Mouse (Mus musculus): ENCODE measurements around the gene Dscam. TPM values are rescaled to one million over a fixed set of nuclear protein-coding genes. Genes with fewer than 3 reads are reported as not detected.
A peak's percentile ranks its signal among the peaks of the same experiment; 100 is the strongest.
"Not testable (repeated sequence)": the region's sequence is repeated elsewhere in the genome, so short reads cannot be mapped to it uniquely, and the experiment has no call there.

Gene Dscam
- total RNA-seq, 2 experiments from 2014 or later = not detected

DNA sequence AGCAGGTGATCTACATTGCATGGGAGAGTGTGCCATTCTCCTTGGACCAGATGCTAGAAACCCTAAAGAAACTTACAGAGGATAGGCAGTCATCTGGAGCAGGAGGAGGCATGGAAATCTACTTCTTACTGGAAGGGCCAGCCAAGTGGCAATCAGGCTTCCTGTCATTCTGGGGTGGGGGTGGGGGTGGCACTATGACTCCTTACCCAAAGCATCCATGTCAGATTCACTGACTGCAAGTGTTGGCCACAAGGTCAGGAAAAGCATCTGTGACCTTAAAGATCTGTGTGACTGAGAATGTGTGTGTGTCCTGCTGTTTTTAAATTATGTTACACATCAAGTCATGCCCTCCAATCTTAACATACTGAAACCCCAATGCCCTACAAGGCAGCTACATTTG is 268.0 kb downstream of the Dscam start:
- ATAC-seq (replicated peaks; ENCODE audit: low FRiP score, poor library complexity, severe bottlenecking) = no peak

DNA sequence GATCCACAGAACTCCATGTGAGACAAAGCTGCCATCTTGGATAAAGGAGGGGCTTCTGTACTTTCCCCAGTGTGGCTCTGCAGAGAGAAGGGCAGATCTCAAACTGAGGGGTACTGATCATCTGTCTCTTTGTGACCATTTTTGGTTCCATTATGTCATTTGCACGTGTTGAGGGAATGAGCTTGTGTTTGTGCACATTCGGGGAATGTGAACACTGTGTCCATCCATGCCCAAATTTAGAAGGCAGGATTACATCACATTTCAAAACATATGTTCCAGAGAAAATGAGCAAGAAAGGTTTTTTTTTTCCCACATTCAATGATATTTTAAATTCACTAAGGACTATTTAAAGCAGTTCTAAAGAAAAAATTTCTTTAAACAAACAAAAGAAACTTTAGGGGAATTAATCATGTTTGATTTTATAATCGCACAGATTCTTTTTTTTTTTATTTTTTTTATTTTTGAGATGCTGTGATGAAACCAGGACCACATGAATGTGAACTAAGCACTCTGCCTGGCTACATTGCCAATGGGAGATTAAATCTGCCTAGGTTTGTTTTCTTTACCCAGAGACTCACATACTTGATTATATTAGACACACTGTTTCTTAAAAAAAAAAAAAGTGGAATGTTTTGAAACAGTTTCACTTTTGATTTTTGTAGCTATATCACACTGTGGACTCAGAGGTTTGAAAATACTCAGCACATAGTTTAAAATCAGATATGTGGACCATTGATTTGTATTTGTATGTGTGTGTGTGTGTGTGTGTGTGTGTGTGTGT is 269.1 kb downstream of the Dscam start:
- ATAC-seq (replicated peaks; ENCODE audit: low FRiP score, poor library complexity, severe bottlenecking) = no peak

DNA sequence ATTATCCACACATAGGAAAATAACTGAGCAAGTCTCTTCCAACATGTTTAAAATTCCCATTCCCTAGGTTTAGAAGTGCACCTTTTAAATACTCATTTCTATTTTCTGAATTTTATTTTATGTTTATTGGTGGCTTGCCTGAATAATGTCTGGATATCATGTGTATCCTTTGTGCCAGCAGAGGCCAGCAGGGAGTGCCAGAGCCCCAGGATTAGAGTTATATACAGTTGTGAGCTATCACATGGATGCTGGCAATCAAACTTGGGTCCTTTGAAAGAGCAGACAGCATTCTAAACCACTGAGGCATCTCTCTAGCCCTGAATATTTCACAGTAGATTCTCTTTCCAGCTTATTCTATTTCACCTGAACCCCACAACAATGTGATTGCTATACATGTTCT is 271.2 kb downstream of the Dscam start:
- no peak for ATAC-seq (replicated peaks; ENCODE audit: low FRiP score, poor library complexity, severe bottlenecking)

DNA sequence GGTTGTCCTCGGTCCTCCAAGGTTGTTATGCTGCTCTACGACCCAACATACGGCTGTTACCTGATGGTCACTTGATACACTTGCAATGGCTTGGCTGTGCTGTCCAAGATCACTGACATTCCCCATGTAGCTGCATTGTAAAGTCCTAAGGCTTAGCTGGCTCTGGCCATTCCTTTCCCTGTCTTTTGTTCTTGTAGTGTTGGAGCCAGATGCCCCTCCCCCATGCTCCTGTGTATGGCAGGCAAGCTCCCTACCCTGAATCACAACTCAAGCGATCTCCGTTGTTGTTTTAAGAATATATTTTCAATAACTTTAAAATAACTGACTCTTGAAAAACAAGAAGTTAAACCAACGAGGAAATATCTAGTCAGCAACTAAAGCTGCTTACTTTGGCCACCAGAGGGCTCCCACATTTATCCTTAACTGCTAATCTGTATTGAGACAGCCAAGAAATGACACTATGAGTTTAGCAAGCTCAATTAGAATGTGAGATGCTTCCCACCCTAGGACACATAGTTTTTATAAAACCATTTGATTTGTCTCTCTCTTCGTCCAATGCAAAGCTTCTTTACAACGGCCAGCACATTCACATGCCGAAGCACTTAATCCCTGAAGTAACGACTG is 273.9 kb downstream of the Dscam start:
- ATAC-seq (replicated peaks; ENCODE audit: low FRiP score, poor library complexity, severe bottlenecking) = peak; percentile 69; the same call in 1 of the 2 replicates

DNA sequence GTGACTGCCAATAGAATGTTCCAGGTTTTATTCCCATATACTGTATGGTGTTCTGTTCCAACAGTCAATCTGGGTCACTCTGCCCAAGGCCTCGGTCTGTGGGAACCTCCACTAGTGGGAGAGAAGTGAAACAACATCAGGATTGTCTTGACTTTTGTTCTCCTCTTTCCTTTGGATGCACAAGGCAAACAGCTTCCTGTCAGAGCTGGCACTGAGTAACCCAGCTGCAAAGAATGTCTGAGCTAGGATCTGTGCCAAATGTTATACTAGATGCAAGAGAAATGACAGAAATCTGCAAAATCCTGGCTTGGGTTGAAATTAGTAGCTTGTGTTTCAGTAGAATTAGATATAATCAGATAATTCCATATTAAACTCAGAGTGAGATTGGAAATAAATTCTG is 282.5 kb downstream of the Dscam start:
- ATAC-seq (replicated peaks; ENCODE audit: low FRiP score, poor library complexity, severe bottlenecking) = no peak

DNA sequence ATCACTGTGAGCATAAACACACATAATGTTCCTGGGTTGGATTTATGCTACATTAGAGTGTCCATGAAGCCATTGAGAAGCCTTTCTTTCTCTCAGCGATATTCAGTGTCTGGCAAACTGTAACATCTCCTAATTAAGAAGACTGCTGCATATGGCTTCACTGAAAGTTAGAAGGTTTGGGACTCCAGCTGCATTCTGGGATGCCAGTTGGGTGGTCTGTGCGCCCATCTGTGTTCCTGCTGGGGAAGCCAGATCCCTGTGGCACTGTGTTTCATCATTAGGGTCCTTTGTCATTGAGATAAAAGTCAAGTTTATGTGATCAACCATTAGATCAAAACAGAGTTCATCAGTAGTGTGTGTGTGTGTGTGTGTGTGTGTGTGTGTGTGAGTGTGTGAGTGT is 284.7 kb downstream of the Dscam start:
- no peak for ATAC-seq (replicated peaks; ENCODE audit: low FRiP score, poor library complexity, severe bottlenecking)

DNA sequence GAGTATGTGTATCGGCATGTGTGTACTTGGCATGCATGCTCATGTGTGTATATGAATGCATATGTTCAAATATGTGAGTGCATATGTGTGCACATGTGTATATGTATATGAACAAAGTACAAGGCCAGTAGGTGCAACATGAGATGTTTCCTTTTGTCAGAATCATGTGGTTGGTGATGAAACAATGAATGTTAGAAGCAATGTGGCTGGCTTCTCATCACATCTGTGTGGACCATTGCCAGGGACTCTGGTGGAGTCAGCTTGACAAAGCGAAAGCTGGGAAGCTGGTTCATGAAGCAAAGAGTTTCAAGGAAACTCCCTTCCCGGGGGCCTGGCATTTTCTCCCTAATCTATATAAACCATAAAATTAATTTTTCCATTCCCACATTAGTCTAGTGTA is 286.0 kb downstream of the Dscam start:
- not testable (repeated sequence) for ATAC-seq (replicated peaks; ENCODE audit: low FRiP score, poor library complexity, severe bottlenecking)

DNA sequence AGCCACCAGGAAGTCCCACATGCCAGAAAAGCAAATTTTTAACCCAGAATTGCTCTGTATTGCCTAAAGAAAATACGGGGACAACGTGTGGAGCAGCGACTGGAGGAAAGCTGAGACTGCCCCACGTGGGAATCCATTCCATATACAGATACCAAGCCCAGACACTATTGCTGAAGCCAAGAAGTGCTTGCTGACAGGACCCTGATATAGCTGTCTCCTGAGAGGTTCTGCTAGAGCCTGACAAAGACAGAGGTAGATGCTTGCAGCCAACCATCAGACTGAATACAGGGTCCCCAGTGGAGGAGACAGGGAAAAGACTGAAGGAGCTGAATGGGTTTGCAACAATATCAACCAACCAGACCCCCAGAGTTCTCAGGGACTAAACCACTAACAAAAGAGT is 293.3 kb downstream of the Dscam start:
- ATAC-seq (replicated peaks; ENCODE audit: low FRiP score, poor library complexity, severe bottlenecking) = no peak

DNA sequence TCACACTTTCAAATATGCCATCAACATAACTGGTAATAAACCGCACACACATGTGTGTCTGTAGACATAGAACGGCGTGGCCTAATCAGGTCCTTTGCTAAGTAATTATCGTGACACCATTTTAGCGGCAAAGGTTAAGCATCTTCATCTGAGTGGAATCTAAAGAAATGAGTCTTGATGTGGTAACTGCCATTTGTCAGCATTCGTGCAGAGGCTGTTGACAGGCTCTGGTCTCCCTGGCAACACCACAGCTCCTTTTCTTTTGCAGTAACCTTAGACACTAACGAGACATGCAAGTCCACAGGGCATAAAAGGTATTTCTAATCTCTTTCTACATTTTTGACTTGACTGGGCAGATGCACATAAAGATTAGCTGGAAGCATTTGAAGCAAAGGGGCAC is 297.8 kb downstream of the Dscam start:
- ATAC-seq (replicated peaks; ENCODE audit: low FRiP score, poor library complexity, severe bottlenecking) = no peak

DNA sequence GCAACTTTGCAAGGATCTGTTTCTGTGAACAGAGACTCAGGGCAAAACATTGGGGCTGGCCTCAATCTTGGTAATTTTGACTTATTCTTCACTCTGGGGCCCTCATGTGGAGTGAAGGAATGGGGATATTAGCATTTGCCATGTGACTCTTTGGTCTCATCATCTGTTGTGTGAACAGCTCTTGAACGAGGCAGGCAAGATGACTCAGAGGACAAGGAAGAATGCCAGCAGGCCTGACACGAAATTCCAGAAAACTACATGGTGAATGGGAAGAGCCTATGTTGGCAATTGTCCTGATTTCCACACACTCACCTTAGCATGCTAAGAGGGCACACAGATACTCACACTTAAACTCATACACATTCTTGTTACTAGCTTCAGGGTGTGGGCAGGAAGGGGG is 313.0 kb downstream of the Dscam start:
- ATAC-seq (replicated peaks; ENCODE audit: low FRiP score, poor library complexity, severe bottlenecking) = no peak

DNA sequence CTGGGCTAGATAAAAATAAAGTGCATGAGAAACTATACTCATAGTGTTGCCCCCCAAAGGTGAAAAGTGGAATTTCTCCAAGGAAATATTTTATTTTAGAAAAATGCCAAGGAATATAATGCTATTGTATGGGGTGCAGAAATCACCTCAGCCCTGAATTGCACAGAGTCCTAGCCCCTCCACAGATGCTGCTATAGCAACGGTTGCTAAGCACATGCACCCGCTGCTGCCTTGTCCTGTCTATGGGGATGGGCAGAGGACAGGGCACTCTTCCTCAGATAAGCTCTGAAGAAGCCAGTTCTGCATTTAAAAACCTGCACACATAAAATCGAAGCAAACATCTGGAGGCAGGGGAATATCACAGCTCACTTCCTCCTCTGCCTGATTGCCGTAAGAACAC is 315.5 kb downstream of the Dscam start:
- ATAC-seq (replicated peaks; ENCODE audit: low FRiP score, poor library complexity, severe bottlenecking) = no peak

DNA sequence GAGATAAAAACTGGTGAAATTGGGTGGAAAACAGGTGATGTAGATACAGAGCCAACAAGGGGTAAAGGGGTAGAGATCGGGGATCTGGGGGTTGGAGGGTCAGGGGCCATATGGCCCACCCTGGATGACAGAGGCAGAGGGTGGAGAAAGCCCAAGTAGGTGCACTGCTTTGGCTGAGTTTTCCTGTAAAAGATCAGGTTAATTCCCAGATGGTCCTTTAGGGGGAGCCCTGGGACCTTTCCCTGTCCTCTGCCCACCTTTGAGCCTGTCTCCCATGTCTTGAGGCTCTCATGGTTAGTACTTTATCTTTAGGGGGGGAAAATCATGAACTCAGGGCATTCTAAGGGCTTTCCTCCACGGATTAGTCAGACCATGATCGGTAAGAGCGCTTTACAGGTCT is 318.2 kb downstream of the Dscam start:
- peak; percentile 68 for ATAC-seq (replicated peaks; ENCODE audit: low FRiP score, poor library complexity, severe bottlenecking)

DNA sequence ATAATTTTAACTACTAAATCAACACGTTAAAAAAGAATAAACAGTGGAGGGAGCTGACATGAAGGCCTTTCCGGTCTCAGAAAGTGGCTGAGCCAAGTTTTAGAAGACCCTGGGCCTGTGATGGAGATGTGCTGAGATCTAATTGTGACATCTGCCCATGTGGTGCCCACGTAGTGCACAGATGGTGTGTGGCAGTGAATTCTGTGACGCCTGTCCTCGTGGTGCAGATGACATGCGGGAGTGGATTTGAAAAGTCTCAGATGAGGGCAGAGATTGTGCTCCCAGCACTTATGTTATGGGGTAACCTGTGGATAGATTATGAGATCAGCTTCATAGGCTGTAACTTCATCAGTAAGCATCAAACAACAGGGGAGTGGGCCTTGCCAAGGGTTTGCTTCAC is 321.6 kb downstream of the Dscam start:
- no peak for ATAC-seq (replicated peaks; ENCODE audit: low FRiP score, poor library complexity, severe bottlenecking)

DNA sequence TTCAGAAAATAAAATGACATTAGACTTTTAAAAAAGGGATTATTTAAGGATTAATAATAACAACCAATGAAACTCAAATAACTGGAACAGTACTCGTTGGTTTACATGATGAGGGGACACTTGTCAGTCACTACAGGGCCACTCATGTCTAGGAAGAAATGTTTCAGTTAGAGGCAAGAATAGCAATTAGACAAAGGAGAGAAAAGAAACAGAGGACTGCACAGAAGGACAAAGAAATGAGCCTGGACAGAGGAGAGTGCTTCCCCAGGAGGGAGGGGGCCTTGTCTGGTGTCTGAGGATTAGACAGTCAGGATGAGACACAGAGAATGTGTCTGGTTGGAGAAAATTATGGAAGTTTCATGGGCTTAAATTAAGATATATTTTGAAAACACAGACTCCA is 324.0 kb downstream of the Dscam start:
- no peak for ATAC-seq (replicated peaks; ENCODE audit: low FRiP score, poor library complexity, severe bottlenecking)

DNA sequence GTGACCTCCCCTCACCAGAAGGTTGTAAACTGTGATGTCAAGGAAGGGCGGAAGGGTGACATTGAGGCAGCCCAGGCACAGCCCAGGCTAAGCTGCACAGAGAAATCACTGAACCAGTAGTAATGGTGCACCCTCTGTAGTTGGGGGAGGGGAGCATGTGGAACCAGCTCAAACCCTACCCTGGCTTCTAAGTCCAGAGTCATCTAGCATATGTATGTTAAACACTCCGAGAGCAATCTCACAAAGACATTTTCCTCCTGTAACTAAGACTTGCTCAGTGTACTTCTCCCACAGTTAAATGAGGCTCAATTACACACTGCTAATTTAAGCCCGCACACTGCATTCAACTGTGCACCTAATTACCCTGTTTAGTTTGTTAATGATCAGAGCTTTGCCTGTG is 324.4 kb downstream of the Dscam start:
- no peak for ATAC-seq (replicated peaks; ENCODE audit: low FRiP score, poor library complexity, severe bottlenecking)

DNA sequence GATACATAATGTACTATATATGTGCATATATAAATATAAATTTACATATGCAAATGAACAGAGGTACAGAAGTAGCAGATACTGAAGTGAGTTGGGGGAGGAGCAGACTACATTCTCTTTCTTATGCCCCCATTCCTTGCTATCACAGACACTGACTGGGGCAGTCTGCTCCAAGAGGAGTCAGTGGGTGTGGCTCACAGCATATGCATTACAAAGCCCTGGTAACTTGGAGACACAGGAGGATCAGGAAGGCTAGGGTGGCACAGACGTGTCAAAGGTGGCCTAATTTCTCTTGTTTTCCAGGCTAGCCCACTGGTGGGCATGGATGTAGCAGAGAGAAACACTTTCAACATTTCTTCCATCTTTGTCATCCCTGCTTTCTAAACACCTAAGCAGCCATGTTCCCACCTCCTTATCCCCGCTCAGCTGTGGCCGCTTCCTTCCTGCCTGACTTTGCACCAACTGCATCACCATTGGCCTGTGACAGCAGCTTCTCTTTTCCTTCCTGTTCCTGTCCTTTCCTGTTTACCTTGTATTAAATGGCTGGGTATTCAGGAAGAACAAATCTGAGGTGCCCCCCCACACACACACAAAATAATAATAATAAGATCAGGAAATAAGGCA is 325.0 kb downstream of the Dscam start:
- no peak for ATAC-seq (replicated peaks; ENCODE audit: low FRiP score, poor library complexity, severe bottlenecking)

DNA sequence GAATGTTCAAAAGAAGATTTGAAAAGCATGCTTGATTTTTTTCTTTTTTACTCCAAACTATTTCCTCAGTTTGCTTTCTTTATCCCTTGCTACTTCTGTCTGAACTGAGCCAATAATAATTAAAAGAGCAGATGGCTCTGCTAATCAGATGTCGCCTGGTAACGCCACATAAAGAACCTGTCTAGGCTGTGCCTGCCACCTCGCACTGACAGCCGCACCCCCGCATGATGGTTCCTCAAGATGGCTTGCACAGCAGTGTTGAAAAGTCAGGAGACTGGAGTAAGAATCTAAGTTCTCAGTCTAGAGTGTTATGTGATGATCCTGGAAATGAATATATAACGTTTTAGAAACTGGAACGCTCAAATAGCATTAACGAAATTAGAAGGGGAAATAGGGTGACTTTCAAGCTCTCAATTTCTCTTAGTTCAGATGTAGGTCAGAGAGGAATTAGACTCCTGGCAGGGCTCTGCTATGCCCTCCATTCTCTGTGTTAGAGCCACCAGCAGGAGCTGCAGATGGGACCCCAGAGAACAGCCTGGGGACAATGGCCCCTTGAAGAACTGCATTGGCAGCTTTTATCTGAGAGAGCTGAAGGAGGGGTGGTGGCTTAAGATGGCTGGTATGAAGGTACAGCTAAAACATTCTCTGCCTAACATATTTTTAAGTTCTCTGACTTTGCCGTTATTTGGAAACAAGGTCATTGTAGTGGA is 326.7 kb downstream of the Dscam start:
- no peak for ATAC-seq (replicated peaks; ENCODE audit: low FRiP score, poor library complexity, severe bottlenecking)

DNA sequence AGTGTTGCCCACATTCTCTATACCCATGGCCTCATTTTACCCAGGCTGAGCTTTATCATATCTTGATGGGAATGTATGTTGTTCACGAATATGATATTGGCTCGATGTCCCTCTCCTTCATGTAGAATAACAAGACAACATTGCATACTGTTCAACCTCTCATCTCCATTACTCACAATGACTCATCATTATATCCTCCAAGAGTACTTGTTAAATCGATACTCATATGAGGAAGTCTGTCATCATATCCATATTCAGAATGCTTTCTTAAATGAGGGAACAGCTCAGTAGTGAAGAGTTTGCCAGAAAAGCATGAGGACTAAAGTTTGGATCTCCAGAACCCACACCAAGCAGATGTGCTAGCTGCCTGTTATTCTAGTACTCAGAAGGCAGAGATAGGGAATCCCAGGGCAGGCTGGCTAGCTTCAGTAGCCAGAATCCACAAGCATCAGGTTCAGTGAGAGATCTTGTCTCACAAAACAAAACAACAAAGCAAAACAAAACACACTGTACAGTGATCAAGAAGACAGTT is 327.7 kb downstream of the Dscam start:
- no peak for ATAC-seq (replicated peaks; ENCODE audit: low FRiP score, poor library complexity, severe bottlenecking)

DNA sequence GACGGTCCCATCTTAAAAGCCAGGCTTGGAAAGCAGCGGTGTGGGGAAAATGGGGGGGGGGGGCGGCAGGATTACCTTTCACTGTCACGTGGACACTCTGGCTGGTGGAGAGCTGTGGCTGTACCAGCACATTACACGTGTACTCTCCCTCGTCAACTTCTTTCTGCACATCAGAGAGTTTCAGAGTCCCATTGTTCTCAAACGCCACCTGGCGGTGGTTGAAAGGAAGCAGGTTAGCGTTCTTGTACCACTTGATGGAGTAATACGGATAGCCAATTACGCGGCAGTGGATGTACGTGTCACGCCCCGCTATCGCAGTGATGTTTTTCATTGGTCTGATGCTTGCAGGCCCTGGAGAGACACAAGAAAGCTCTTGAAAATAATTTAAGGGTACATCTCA is 350.9 kb downstream of the Dscam start:
- peak; percentile 64; the same call in 1 of the 2 replicates for ATAC-seq (replicated peaks; ENCODE audit: low FRiP score, poor library complexity, severe bottlenecking)

DNA sequence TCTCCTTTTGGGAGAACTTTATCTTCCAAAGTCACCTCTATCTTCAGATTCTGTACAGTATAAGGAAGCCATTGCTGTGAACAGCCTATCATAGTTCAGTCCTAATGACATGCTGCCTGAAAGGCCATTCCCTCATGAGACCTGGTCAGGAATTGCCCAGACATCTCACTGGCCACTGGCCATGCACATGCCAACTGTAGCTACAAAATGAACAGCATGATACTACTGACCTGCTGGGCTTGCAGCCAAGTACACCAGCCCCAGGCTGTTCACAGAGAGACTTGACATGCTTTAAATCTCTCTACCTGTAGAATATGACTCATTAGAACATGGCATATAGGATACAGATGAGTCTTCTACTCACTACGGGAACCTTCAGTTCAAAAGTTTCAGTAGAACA is 364.3 kb downstream of the Dscam start:
- no peak for ATAC-seq (replicated peaks; ENCODE audit: low FRiP score, poor library complexity, severe bottlenecking)

Measured in erythroid progenitor cell, adult 5-6 weeks (primary cell).